Mouse (Mus musculus): ENCODE results near the gene Utrn. TPM values are rescaled to one million over a fixed set of nuclear protein-coding genes. Genes with fewer than 3 reads are reported as not detected.

Gene Utrn
- polyA plus RNA-seq, 1 experiment: 159 TPM

GRCm38 (mm10) chr10:12762668-12763067 lies 106.5 kb downstream of the Utrn start:
- no peaks in the 10 kb centered on the region for H3K27me3 ChIP-seq (ENCODE audit: control insufficient read depth, insufficient read depth, low read length, poor library complexity, severe bottlenecking)
- no peaks in the 10 kb centered on the region for H3K4me1 ChIP-seq (ENCODE audit: control insufficient read depth, insufficient read depth, low read length)
- 0 out of 2 replicates have a peak, but pooled peaks cover 3% of the 10 kb centered on the region for H3K9me3 ChIP-seq (replicated peaks; ENCODE audit: control insufficient read depth, insufficient read depth, low read length, poor library complexity, severe bottlenecking)
- H3K9ac ChIP-seq (ENCODE audit: low read depth, poor library complexity, severe bottlenecking): no peak overlapping the region
- TF ChIP-seq EP300 (IDR thresholded peaks at IDR 0.05; ENCODE audit: insufficient read depth, low read depth, low read length) (no peak), CTCF (IDR thresholded peaks at IDR 0.05; ENCODE audit: low read depth, low read length) (no peak), POLR2A (IDR thresholded peaks at IDR 0.05; ENCODE audit: insufficient read depth, low read length) (no peak)
- H3K4me3 ChIP-seq (ENCODE audit: low read depth, low read length): no peak overlapping the region
- H3K36me3 ChIP-seq (ENCODE audit: control insufficient read depth, insufficient read depth, low read length, poor library complexity, severe bottlenecking): no peaks in the 10 kb centered on the region
- H3K27ac ChIP-seq (ENCODE audit: insufficient read depth, low read length): no peak overlapping the region

- no peak overlapping the region for H3K27ac ChIP-seq (ENCODE audit: insufficient read depth, low read length)
Observed at GRCm38 (mm10) chr10:12758702-12758988, 110.5 kb downstream of the Utrn start.

GRCm38 (mm10) chr10:12757943-12758701 lies 111.0 kb downstream of the Utrn start:
- H3K36me3 ChIP-seq (ENCODE audit: control insufficient read depth, insufficient read depth, low read length, poor library complexity, severe bottlenecking): no peaks in the 10 kb centered on the region
- H3K4me1 ChIP-seq (ENCODE audit: control insufficient read depth, insufficient read depth, low read length): no peaks in the 10 kb centered on the region
- no peak overlapping the region for H3K27ac ChIP-seq (ENCODE audit: insufficient read depth, low read length)
- no peak overlapping the region for H3K4me3 ChIP-seq (ENCODE audit: low read depth, low read length)
- H3K9me3 ChIP-seq (replicated peaks; ENCODE audit: control insufficient read depth, insufficient read depth, low read length, poor library complexity, severe bottlenecking): no peaks in the 10 kb centered on the region
- H3K9ac ChIP-seq (ENCODE audit: low read depth, poor library complexity, severe bottlenecking): no peak overlapping the region
- no peaks in the 10 kb centered on the region for H3K27me3 ChIP-seq (ENCODE audit: control insufficient read depth, insufficient read depth, low read length, poor library complexity, severe bottlenecking)
- TF ChIP-seq EP300 (IDR thresholded peaks at IDR 0.05; ENCODE audit: insufficient read depth, low read depth, low read length): no peak
- TF ChIP-seq POLR2A (IDR thresholded peaks at IDR 0.05; ENCODE audit: insufficient read depth, low read length): no peak
- no peak for TF ChIP-seq CTCF (IDR thresholded peaks at IDR 0.05; ENCODE audit: low read depth, low read length)

More at GRCm38 (mm10) chr10:12758702-12758988, 110.5 kb downstream of the Utrn start:
- Histone ChIP-seq H3K4me3 (ENCODE audit: low read depth, low read length) (no peak overlapping the region), H3K27me3 (ENCODE audit: control insufficient read depth, insufficient read depth, low read length, poor library complexity, severe bottlenecking) (no peaks in the 10 kb centered on the region), H3K4me1 (ENCODE audit: control insufficient read depth, insufficient read depth, low read length) (no peaks in the 10 kb centered on the region), H3K36me3 (ENCODE audit: control insufficient read depth, insufficient read depth, low read length, poor library complexity, severe bottlenecking) (no peaks in the 10 kb centered on the region), H3K9me3 (replicated peaks; ENCODE audit: control insufficient read depth, insufficient read depth, low read length, poor library complexity, severe bottlenecking) (no peaks in the 10 kb centered on the region), H3K9ac (ENCODE audit: low read depth, poor library complexity, severe bottlenecking) (no peak overlapping the region)
- TF ChIP-seq CTCF (IDR thresholded peaks at IDR 0.05; ENCODE audit: low read depth, low read length) (no peak), EP300 (IDR thresholded peaks at IDR 0.05; ENCODE audit: insufficient read depth, low read depth, low read length) (no peak), POLR2A (IDR thresholded peaks at IDR 0.05; ENCODE audit: insufficient read depth, low read length) (no peak)

- Histone ChIP-seq H3K36me3 (ENCODE audit: control insufficient read depth, insufficient read depth, low read length, poor library complexity, severe bottlenecking) (no peaks in the 10 kb centered on the region), H3K27ac (ENCODE audit: insufficient read depth, low read length) (no peak overlapping the region), H3K4me3 (ENCODE audit: low read depth, low read length) (no peak overlapping the region), H3K9me3 (replicated peaks; ENCODE audit: control insufficient read depth, insufficient read depth, low read length, poor library complexity, severe bottlenecking) (no peaks in the 10 kb centered on the region), H3K4me1 (ENCODE audit: control insufficient read depth, insufficient read depth, low read length) (no peaks in the 10 kb centered on the region), H3K9ac (ENCODE audit: low read depth, poor library complexity, severe bottlenecking) (no peak overlapping the region), H3K27me3 (ENCODE audit: control insufficient read depth, insufficient read depth, low read length, poor library complexity, severe bottlenecking) (no peaks in the 10 kb centered on the region)
- TF ChIP-seq POLR2A (IDR thresholded peaks at IDR 0.05; ENCODE audit: insufficient read depth, low read length) (no peak), EP300 (IDR thresholded peaks at IDR 0.05; ENCODE audit: insufficient read depth, low read depth, low read length) (no peak), CTCF (IDR thresholded peaks at IDR 0.05; ENCODE audit: low read depth, low read length) (no peak)
Observed at GRCm38 (mm10) chr10:12756692-12757091, 112.5 kb downstream of the Utrn start.

DNA sequence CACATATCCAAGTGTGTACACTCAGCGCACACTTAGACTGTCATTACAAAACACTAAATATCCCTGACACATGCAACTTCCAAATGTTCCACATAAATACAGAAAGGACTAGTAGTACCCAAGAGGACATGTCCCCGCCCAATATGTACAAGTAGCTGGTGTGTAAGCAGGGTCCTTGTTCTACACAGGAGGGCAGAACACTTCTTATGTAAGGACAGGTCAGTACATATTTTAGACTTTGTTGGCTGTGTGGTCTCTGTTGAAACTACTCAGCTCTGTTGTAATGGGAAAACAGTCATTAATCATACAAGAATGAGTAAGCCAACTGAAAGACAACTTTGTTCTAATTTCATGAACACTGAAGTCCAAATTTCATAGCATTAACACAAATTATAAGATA lies 114.3 kb downstream of the Utrn start:
- Histone ChIP-seq H3K27ac (ENCODE audit: insufficient read depth, low read length) (no peak overlapping the region), H3K4me1 (ENCODE audit: control insufficient read depth, insufficient read depth, low read length) (no peaks in the 10 kb centered on the region), H3K9me3 (replicated peaks; ENCODE audit: control insufficient read depth, insufficient read depth, low read length, poor library complexity, severe bottlenecking) (no peaks in the 10 kb centered on the region), H3K9ac (ENCODE audit: low read depth, poor library complexity, severe bottlenecking) (no peak overlapping the region), H3K27me3 (ENCODE audit: control insufficient read depth, insufficient read depth, low read length, poor library complexity, severe bottlenecking) (no peaks in the 10 kb centered on the region), H3K36me3 (ENCODE audit: control insufficient read depth, insufficient read depth, low read length, poor library complexity, severe bottlenecking) (no peaks in the 10 kb centered on the region), H3K4me3 (ENCODE audit: low read depth, low read length) (no peak overlapping the region)
- TF ChIP-seq CTCF (IDR thresholded peaks at IDR 0.05; ENCODE audit: low read depth, low read length): no peak
- TF ChIP-seq POLR2A (IDR thresholded peaks at IDR 0.05; ENCODE audit: insufficient read depth, low read length): no peak
- no peak for TF ChIP-seq EP300 (IDR thresholded peaks at IDR 0.05; ENCODE audit: insufficient read depth, low read depth, low read length)

GRCm38 (mm10) chr10:12754166-12754565 lies 115.0 kb downstream of the Utrn start:
- Histone ChIP-seq H3K9ac (ENCODE audit: low read depth, poor library complexity, severe bottlenecking) (no peak overlapping the region), H3K27me3 (ENCODE audit: control insufficient read depth, insufficient read depth, low read length, poor library complexity, severe bottlenecking) (no peaks in the 10 kb centered on the region), H3K4me3 (ENCODE audit: low read depth, low read length) (no peak overlapping the region), H3K27ac (ENCODE audit: insufficient read depth, low read length) (no peak overlapping the region), H3K9me3 (replicated peaks; ENCODE audit: control insufficient read depth, insufficient read depth, low read length, poor library complexity, severe bottlenecking) (no peaks in the 10 kb centered on the region), H3K4me1 (ENCODE audit: control insufficient read depth, insufficient read depth, low read length) (no peaks in the 10 kb centered on the region), H3K36me3 (ENCODE audit: control insufficient read depth, insufficient read depth, low read length, poor library complexity, severe bottlenecking) (no peaks in the 10 kb centered on the region; the same call in 1 of the 2 replicates)
- no peak for TF ChIP-seq EP300 (IDR thresholded peaks at IDR 0.05; ENCODE audit: insufficient read depth, low read depth, low read length)
- TF ChIP-seq CTCF (IDR thresholded peaks at IDR 0.05; ENCODE audit: low read depth, low read length): no peak

All from ES-Bruce4 (cell line).